Mouse (Mus musculus) layer of hippocampus, postnatal 36 days (tissue): ENCODE data around the gene Cnr1. TPM values are rescaled to one million over a fixed set of nuclear protein-coding genes. Genes with fewer than 3 reads are reported as not detected.

Source experiments
- DNase-seq, 2 experiments: peaks; one replicate each; pipeline ENCODE4 v3.0.0; 2022
- total RNA-seq, 2 experiments: library from RNA; stranded (reverse); gene quantifications; 2 replicates each; pipeline ENCODE4 v1.2.3; 2021

Cnr1 gene
- total RNA-seq, 2 experiments from 2014 or later, result 171 to 199 TPM

- DNase-seq, result no peak
These were observed 17.2 kb downstream of the Cnr1 start for GRCm38 (mm10) chr4:33941557-33941956.

GRCm38 (mm10) chr4:33943936-33944335 lies 19.5 kb downstream of the Cnr1 start:
- DNase-seq, result no peak

DNA sequence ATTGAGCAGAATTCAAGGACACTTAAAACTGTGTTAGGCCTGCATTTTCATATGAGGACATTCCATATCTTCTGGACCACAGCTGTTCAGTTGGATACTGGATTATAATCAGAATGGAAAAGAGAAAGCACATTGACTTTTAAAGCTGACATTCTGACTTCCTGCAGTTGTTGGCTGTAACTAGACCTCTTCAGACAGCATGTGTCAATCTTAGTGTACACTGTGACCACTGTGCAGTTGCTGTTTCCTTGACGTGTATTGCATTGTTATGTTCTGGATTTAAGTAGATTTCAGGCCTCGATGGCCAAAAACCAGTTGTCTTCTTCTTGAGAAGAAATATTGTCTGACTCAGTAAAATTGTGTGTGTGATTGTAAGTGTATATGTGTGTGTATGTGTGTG lies 21.3 kb downstream of the Cnr1 start:
- no peak for DNase-seq

GRCm38 (mm10) chr4:33947584-33947983 lies 23.2 kb downstream of the Cnr1 start:
- no peak for DNase-seq

GRCm38 (mm10) chr4:33957398-33957797 lies 33.0 kb downstream of the Cnr1 start:
- no peak for DNase-seq

- DNase-seq, result no peak
These were observed 34.1 kb downstream of the Cnr1 start for GRCm38 (mm10) chr4:33958515-33958914.

DNA sequence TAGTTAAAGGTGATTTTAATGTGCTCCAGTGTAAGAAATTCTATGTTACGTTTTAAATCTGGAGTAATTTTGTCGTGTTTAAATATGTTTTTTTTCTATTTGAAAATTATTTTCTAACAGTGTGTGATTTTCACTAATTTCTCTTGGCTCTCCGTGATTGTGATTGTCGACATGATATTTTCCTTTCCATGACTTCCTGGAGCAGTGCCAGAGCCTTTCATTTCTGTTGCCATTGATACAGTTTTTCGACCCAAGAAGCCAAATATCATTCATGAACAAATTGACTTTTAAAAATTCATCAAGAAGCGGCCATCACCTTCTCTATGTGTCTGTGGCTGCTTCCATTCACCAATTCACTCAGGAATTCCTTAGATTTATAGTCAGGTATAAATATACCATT lies 35.4 kb downstream of the Cnr1 start:
- DNase-seq, result no peak

DNA sequence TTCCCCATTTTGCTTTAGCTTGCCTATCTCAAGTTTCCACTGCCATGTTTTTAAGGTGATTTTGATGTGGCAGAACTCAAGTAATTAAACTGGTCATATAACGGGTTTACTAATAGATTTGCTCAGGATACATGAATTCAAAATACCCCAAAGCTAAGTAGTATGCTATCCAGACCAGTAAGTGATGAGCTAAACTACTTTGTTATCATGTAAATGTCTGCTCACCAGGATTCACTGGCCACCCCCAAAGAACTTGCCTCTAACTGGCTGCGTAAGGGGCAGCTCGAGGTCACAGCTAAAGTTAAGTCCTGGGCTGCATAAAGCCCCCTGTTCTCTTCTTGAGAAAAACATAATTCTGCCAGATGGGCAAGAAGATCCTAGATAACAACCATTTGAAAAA lies 46.3 kb downstream of the Cnr1 start:
- no peak for DNase-seq

DNA sequence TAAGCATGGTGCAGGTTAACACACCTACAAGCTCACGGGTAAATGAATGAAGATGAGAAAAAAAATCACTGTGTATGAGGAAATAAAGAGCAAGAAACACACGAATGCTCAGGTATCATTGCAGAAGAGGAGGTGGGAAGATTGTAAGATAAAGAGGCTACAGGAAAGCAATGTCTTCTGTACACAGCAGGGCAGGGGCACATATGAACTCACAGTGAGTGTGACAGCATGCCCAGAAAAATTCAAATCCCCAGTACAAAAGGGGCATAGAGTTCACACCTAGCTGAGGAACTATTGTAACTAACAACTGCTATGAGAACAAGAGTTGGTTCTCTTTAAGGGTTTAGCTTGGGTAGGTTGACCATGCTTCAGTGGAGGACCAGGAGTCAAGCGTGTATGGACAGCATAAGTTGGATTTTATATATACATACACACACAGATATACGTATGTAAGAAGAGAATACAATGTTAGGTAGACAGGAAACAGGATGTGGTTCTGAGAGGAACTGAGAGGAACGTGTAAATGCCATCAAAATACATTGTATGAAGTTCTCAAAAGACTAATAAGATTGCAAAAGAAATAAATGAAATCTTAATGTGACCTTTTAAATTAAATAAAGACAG lies 64.2 kb downstream of the Cnr1 start:
- DNase-seq, result no peak

DNA sequence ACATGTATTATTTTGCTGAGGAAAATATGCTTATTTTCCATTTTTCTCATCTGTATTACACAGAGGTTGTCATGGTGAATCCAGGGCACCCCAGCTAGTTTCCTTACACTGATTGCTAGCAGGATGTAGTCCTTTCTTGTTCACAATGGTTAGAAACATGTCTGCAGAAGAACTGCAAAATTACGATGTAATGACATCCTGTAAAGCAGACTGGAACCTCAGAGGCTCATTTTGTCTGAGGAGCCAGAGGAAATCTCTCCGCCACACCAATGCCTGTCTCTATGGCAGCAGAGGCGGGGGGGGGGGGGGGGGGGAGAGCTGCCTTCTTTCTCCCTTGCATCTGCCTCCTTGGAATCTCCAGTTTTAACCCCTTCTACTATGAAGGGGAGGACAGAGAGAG lies 68.3 kb downstream of the Cnr1 start:
- no peak for DNase-seq

GRCm38 (mm10) chr4:33996382-33996781 lies 72.0 kb downstream of the Cnr1 start:
- no peak for DNase-seq

Other genes with a start within 250 kb of the Cnr1 start
- gene Spaca1, start 125.6 kb downstream of the Cnr1 start, total RNA-seq, result under 1 TPM in 1 of 2 experiments, not detected in 1; 0.37 TPM